Mouse (Mus musculus) olfactory bulb, adult 2 months (tissue): ENCODE results near the gene Tsen34.

Source experiments
- CTCF ChIP-seq: fragments of 200-500 bp; IDR thresholded peaks from 2 replicates; pipeline ENCODE4 v1.5.1; 2012; ENCODE audit warnings: low read depth, mild to moderate bottlenecking, low read length, moderate library complexity; ENCODE audit not compliant: insufficient read depth
- POLR2A ChIP-seq: fragments of 200-500 bp; IDR thresholded peaks from 2 replicates; pipeline ENCODE4 v1.6.1; 2012; ENCODE audit warnings: mild to moderate bottlenecking, low read depth, low read length, moderate library complexity; ENCODE audit not compliant: insufficient read depth

DNA sequence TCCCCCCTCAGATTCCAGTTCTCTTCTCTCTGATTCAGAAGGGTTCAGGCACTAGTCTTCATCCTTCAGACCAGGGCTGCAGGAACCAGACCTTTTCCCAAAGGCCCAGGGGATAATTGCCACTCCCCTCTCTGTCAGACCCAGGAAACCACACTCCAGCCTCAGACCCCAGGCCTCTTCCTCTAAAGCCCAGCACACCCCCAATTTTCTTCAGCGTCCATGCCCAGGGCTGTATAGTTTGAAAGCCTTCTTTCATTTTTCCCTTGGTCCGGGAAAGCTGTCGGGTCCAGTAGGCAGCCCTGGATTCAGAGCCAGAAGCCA, 17.5 kb upstream of the Tsen34 start:
- TF ChIP-seq CTCF (no peak), POLR2A (no peak)
